Mouse (Mus musculus): ENCODE results near the gene Srbd1. TPM values are rescaled to one million over a fixed set of nuclear protein-coding genes. Genes with fewer than 3 reads are reported as not detected.

Gene Srbd1
- polyA plus RNA-seq, 1 experiment from 2014 or later, result 15.8 TPM

- Histone ChIP-seq H3K4me3 (peak within 1 kb of the TSS; percentile 73), H3K4me2 (peak within 1 kb of the TSS; percentile 92), H3K9me3 (no peaks in the 10 kb centered on the region), H3K4me1 (replicated peaks) (peaks cover 46% of the 10 kb centered on the region), H3K9ac (peak within 1 kb of the TSS; percentile 88), H3K36me3 (no peaks in the 10 kb centered on the region), H3K27me3 (0 out of 2 replicates have a peak, but pooled peaks cover 4% of the 10 kb centered on the region), H3K27ac (peak within 1 kb of the TSS; percentile 94)
- under 1% methylated on average over 83 of the region's 115 CpGs for WGBS
- peak; percentile 84 for ATAC-seq (ENCODE audit: low FRiP score)
Measured at GRCm38 (mm10) chr17:86167320-86168230, 22.6 kb upstream of the Srbd1 start, which contains the start of gene Prkce. Gene Prkce, plus strand, starts transcription at chr17:86167785.

DNA sequence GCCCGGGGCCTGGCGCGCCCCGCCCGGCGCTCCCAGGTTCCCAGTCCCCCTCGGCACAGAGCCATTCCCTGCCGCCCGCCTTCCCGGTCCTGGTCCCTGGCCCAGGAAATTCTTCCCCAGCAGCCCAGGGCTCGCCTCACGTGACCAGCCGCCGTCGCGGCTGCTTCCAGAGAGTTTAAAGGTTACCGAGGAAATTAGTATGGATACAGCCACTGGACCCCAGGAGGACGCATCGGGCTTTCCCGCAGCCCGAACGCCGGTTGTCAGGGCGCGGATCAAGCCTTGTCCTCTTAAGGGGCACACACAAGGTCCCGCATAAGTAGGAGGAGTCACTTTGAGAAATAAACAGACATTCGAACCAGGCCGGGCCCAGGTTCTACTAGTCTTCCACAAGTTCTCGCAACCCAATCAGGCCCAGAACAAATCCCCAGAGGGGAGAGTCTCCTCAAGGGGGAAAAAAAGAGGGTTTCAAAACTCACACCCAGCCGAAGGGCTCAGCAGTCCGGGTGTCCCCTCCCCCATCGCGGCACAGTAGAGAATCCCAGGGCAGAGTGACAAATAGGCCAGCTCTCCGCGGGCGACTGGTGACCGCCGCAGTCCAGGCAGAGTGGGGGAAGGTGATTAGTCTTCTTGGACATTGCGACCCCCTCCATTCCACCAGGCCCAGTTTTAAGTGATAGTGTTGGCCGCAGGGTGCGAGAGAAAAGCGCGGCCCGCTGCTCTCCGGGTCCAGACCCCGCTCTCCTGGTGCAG, 21.8 kb upstream of the Srbd1 start:
- Histone ChIP-seq H3K9ac (peak overlapping the region; percentile 88), H3K9me3 (no peaks in the 10 kb centered on the region), H3K4me3 (peak overlapping the region; percentile 73), H3K36me3 (no peaks in the 10 kb centered on the region), H3K4me2 (peak overlapping the region; percentile 92), H3K4me1 (replicated peaks) (peaks cover 46% of the 10 kb centered on the region), H3K27ac (peak overlapping the region; percentile 94), H3K27me3 (0 out of 2 replicates have a peak, but pooled peaks cover 4% of the 10 kb centered on the region)
- peak; percentile 57 for ATAC-seq (ENCODE audit: low FRiP score)
- WGBS, result under 1% methylated on average over 46 of the region's 46 CpGs

DNA sequence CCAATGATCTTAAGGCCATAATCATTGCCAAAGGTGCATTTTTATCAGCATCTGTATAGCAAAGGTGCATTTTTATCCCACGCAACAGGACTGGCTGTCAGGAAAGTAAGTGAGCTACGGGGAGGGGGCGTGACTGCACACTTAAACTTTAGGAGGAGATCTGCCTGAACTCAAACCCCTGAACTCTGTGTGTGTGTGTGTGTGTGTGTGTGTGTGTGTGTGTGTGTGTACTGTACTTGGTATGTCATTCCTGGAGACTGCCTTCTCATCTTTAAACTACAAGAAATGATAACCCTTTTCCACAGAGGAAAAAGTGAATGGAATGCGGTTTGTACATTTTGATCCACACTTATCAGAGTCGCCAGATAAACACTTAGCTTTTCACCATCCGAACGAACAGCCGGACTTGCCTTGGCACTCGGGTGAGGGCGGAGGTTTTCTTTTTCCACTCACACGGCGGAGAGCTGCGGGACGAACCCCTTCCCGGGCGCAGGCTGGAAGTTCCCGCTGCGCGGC, 21.1 kb upstream of the Srbd1 start:
- Histone ChIP-seq H3K9me3 (no peaks in the 10 kb centered on the region), H3K4me1 (replicated peaks) (peaks cover 43% of the 10 kb centered on the region), H3K9ac (peak overlapping the region; percentile 88), H3K4me2 (peak overlapping the region; percentile 92), H3K27ac (peak overlapping the region; percentile 94), H3K27me3 (0 out of 2 replicates have a peak, but pooled peaks cover 4% of the 10 kb centered on the region), H3K36me3 (no peaks in the 10 kb centered on the region), H3K4me3 (peak overlapping the region; percentile 73)
- no peak for ATAC-seq (ENCODE audit: low FRiP score)
- WGBS, result 2% methylated on average over 19 of the region's 19 CpGs

GRCm38 (mm10) chr17:86164416-86164815, 19.4 kb upstream of the Srbd1 start:
- Histone ChIP-seq H3K36me3 (no peaks in the 10 kb centered on the region), H3K27ac (no peak overlapping the region), H3K9me3 (no peaks in the 10 kb centered on the region), H3K4me1 (replicated peaks) (peaks cover 26% of the 10 kb centered on the region), H3K4me2 (no peak overlapping the region), H3K27me3 (no peaks in the 10 kb centered on the region), H3K4me3 (no peak overlapping the region), H3K9ac (no peak overlapping the region)
- 83% methylated on average over 7 of the region's 7 CpGs for WGBS
- no peak for ATAC-seq (ENCODE audit: low FRiP score)

GRCm38 (mm10) chr17:86162672-86163071, 17.7 kb upstream of the Srbd1 start:
- Histone ChIP-seq H3K27me3 (no peaks in the 10 kb centered on the region), H3K4me3 (no peak overlapping the region), H3K9me3 (no peaks in the 10 kb centered on the region), H3K36me3 (no peaks in the 10 kb centered on the region), H3K4me1 (replicated peaks) (peaks cover 14% of the 10 kb centered on the region), H3K9ac (no peak overlapping the region), H3K27ac (no peak overlapping the region), H3K4me2 (no peak overlapping the region)
- WGBS, result 59% methylated on average over 15 of the region's 15 CpGs
- no peak for ATAC-seq (ENCODE audit: low FRiP score)

DNA sequence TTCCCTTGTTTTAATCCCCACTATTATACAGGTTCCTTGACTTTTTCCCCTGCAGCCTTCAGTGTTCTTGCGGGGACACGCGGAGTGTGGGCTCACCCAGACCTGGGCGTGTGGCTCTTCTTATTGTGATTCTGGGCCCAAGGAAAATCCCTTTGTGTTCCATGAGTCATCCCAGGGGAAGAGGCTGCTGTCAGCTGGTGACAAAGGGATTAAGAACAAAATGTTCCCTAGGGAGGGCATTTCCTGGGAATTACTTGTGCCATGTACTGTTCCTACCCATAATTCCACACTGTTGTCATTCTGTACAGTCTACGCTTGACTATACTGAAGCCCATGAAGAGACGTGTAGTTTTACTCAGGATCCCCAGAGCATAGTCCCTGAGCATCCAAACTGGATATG, 12.0 kb upstream of the Srbd1 start:
- H3K27ac ChIP-seq, result no peak overlapping the region
- no peak overlapping the region for H3K4me3 ChIP-seq
- no peak overlapping the region for H3K9ac ChIP-seq
- H3K4me1 ChIP-seq (replicated peaks), result no peaks in the 10 kb centered on the region
- ATAC-seq (ENCODE audit: low FRiP score), result no peak
- no peak overlapping the region for H3K4me2 ChIP-seq
- no peaks in the 10 kb centered on the region for H3K36me3 ChIP-seq
- H3K9me3 ChIP-seq, result no peaks in the 10 kb centered on the region
- WGBS, result 74% methylated on average over 6 of the region's 6 CpGs
- no peaks in the 10 kb centered on the region for H3K27me3 ChIP-seq

GRCm38 (mm10) chr17:86150867-86151348, 5.9 kb upstream of the Srbd1 start:
- Histone ChIP-seq H3K9me3 (no peaks in the 10 kb centered on the region), H3K36me3 (no peaks in the 10 kb centered on the region)
- 16% methylated on average over 5 of the region's 5 CpGs for WGBS

GRCm38 (mm10) chr17:86149726-86150125, 4.8 kb upstream of the Srbd1 start:
- H3K4me3 ChIP-seq, result no peak overlapping the region
- peaks cover 6% of the 10 kb centered on the region for H3K4me1 ChIP-seq (replicated peaks)
- no peaks in the 10 kb centered on the region for H3K36me3 ChIP-seq
- WGBS, result 96% methylated on average over 1 of the region's 1 CpGs
- H3K9ac ChIP-seq, result no peak overlapping the region
- H3K4me2 ChIP-seq, result no peak overlapping the region
- no peaks in the 10 kb centered on the region for H3K9me3 ChIP-seq
- ATAC-seq (ENCODE audit: low FRiP score), result no peak
- no peaks in the 10 kb centered on the region for H3K27me3 ChIP-seq
- H3K27ac ChIP-seq, result no peak overlapping the region

More at GRCm38 (mm10) chr17:86150867-86151348, 5.9 kb upstream of the Srbd1 start:
- no peaks in the 10 kb centered on the region for H3K27me3 ChIP-seq
- H3K4me1 ChIP-seq (replicated peaks), result peaks cover 1% of the 10 kb centered on the region
- ATAC-seq (ENCODE audit: low FRiP score), result peak; percentile 97
- H3K9ac ChIP-seq, result no peak overlapping the region
- H3K27ac ChIP-seq, result no peak overlapping the region
- peak overlapping the region; percentile 31; the same call in 1 of the 2 replicates for H3K4me2 ChIP-seq
- no peak overlapping the region for H3K4me3 ChIP-seq

DNA sequence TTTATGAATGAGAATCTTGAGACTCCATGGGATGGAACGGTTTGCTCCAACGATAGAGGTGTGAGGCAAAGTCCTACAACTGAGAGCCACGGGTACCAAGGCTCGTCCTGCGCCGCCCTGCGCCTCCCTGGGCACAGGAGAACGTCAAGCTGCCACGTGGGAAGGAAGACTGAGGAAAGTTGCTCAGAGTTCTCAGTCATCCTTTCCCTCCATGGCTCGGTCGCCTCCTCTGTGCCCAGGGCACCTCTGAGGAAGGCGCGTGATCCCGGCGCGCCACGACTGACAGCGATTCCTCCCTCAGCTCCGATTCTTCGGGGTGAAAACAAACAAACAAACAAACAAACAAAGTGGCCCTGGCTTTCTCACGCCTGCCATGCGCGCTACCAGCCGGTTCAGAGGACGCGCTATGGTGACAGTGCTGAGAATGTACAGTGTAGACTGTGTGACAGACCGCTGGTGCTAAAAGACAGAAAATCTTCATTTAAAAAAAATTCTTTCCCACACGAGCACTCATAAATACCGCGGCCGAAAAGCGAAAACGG, 367 bp downstream of the Srbd1 start:
- Histone ChIP-seq H3K27ac (peak overlapping the region; percentile 73), H3K36me3 (peaks cover 4% of the 10 kb centered on the region; the same call in 1 of the 2 replicates), H3K4me1 (replicated peaks) (peaks cover 17% of the 10 kb centered on the region), H3K27me3 (no peaks in the 10 kb centered on the region), H3K9ac (peak overlapping the region; percentile 76), H3K9me3 (no peaks in the 10 kb centered on the region), H3K4me2 (peak overlapping the region; percentile 97), H3K4me3 (peak overlapping the region; percentile 59)
- peak; percentile 91 for ATAC-seq (ENCODE audit: low FRiP score)
- under 1% methylated on average over 33 of the region's 33 CpGs for WGBS

DNA sequence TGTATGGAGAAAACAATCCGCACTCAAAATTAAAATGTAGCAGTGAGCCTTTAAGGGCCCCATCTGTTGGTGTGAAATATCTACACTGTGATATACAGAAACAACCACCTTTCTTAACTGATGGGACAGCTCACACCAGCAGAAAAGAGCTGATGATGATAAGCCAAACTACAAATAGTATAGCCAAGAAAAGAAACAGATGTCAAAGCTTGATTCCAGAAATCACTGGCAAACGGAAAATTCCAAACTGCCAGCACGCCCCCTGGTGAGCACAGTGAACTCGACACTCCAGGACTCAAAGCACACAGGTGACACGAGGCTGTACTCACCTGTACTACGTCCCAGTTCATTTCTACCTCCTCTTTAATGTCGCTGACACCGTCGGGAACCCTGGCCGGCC, 9.1 kb downstream of the Srbd1 start:
- H3K4me1 ChIP-seq (replicated peaks), result no peaks in the 10 kb centered on the region
- H3K4me3 ChIP-seq, result no peak overlapping the region
- no peak for ATAC-seq (ENCODE audit: low FRiP score)
- H3K36me3 ChIP-seq, result peaks cover 55% of the 10 kb centered on the region
- no peaks in the 10 kb centered on the region for H3K9me3 ChIP-seq
- no peak overlapping the region for H3K9ac ChIP-seq
- H3K4me2 ChIP-seq, result no peak overlapping the region
- H3K27me3 ChIP-seq, result no peaks in the 10 kb centered on the region
- no peak overlapping the region for H3K27ac ChIP-seq
- 88% methylated on average over 10 of the region's 10 CpGs for WGBS

DNA sequence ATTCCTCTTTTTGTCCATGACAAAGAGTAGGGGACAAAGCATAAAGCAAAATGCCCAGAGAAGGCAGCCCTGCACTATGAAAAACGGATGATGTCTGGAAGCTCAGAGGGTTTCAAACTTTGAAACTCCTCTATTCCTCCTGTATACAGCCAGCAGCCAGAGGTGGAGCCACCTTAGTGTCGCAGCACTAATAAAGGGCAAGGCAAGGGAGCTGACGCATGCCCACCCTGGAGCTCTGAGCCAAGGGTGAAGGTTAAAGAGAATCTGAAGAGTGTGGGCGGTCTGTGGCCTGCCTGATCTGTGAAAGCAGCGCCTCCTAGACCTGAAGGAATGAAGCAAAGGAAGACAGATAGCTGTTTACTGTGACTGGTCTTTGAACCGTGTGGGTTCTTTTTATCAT, 10.5 kb downstream of the Srbd1 start:
- no peaks in the 10 kb centered on the region for H3K9me3 ChIP-seq
- no peak overlapping the region for H3K27ac ChIP-seq
- no peak for ATAC-seq (ENCODE audit: low FRiP score)
- peaks cover 49% of the 10 kb centered on the region for H3K36me3 ChIP-seq
- no peaks in the 10 kb centered on the region for H3K27me3 ChIP-seq
- WGBS, result 89% methylated on average over 6 of the region's 6 CpGs
- no peaks in the 10 kb centered on the region for H3K4me1 ChIP-seq (replicated peaks)
- no peak overlapping the region for H3K9ac ChIP-seq
- H3K4me3 ChIP-seq, result no peak overlapping the region
- no peak overlapping the region for H3K4me2 ChIP-seq

GRCm38 (mm10) chr17:86132534-86132933, 12.4 kb downstream of the Srbd1 start:
- Histone ChIP-seq H3K4me2 (no peak overlapping the region), H3K9me3 (no peaks in the 10 kb centered on the region), H3K9ac (no peak overlapping the region), H3K4me3 (no peak overlapping the region), H3K27me3 (no peaks in the 10 kb centered on the region), H3K4me1 (replicated peaks) (no peaks in the 10 kb centered on the region), H3K36me3 (peaks cover 40% of the 10 kb centered on the region), H3K27ac (no peak overlapping the region)
- ATAC-seq (ENCODE audit: low FRiP score), result no peak
- WGBS, result 83% methylated on average over 5 of the region's 5 CpGs

Data from hindbrain, embryonic 13.5 days (tissue).